Mouse (Mus musculus): ENCODE data around the gene Tmem266.

Tmem266 gene

GRCm38 (mm10) chr9:55324516-55324915, 2.2 kb upstream of the Tmem266 start:
- no peak for TF ChIP-seq GATA4 (IDR thresholded peaks at IDR 0.05; ENCODE audit: insufficient replicate concordance, low read length)

GRCm38 (mm10) chr9:55325061-55325460, 1.7 kb upstream of the Tmem266 start:
- no peak for TF ChIP-seq GATA4 (IDR thresholded peaks at IDR 0.05; ENCODE audit: insufficient replicate concordance, low read length)

- TF ChIP-seq GATA4 (IDR thresholded peaks at IDR 0.05; ENCODE audit: insufficient replicate concordance, low read length) = no peak
Measured at GRCm38 (mm10) chr9:55325564-55326514, 874 bp upstream of the Tmem266 start.

GRCm38 (mm10) chr9:55327234-55327615, 512 bp downstream of the Tmem266 start:
- no peak for TF ChIP-seq GATA4 (IDR thresholded peaks at IDR 0.05; ENCODE audit: insufficient replicate concordance, low read length)

- TF ChIP-seq GATA4 (IDR thresholded peaks at IDR 0.05; ENCODE audit: insufficient replicate concordance, low read length) = no peak
Measured at GRCm38 (mm10) chr9:55328151-55328918, 1.6 kb downstream of the Tmem266 start.

GRCm38 (mm10) chr9:55329401-55329800, 2.7 kb downstream of the Tmem266 start:
- no peak for TF ChIP-seq GATA4 (IDR thresholded peaks at IDR 0.05; ENCODE audit: insufficient replicate concordance, low read length)

GRCm38 (mm10) chr9:55332476-55332875, 5.8 kb downstream of the Tmem266 start:
- no peak for TF ChIP-seq GATA4 (IDR thresholded peaks at IDR 0.05; ENCODE audit: insufficient replicate concordance, low read length)

- peak; percentile 99 for TF ChIP-seq GATA4 (IDR thresholded peaks at IDR 0.05; ENCODE audit: insufficient replicate concordance, low read length)
Measured at GRCm38 (mm10) chr9:55332949-55333348, 6.2 kb downstream of the Tmem266 start.

- TF ChIP-seq GATA4 (IDR thresholded peaks at IDR 0.05; ENCODE audit: insufficient replicate concordance, low read length) = no peak
Measured at GRCm38 (mm10) chr9:55344165-55344564, 17.5 kb downstream of the Tmem266 start.

GRCm38 (mm10) chr9:55345332-55345731, 18.6 kb downstream of the Tmem266 start:
- TF ChIP-seq GATA4 (IDR thresholded peaks at IDR 0.05; ENCODE audit: insufficient replicate concordance, low read length) = no peak

GRCm38 (mm10) chr9:55348664-55349063, 22.0 kb downstream of the Tmem266 start:
- TF ChIP-seq GATA4 (IDR thresholded peaks at IDR 0.05; ENCODE audit: insufficient replicate concordance, low read length) = no peak

- TF ChIP-seq GATA4 (IDR thresholded peaks at IDR 0.05; ENCODE audit: insufficient replicate concordance, low read length) = no peak
Measured at GRCm38 (mm10) chr9:55354686-55355085, 28.0 kb downstream of the Tmem266 start.

- TF ChIP-seq GATA4 (IDR thresholded peaks at IDR 0.05; ENCODE audit: insufficient replicate concordance, low read length) = no peak
Measured at GRCm38 (mm10) chr9:55355270-55355834, 28.6 kb downstream of the Tmem266 start.

GRCm38 (mm10) chr9:55357164-55357563, 30.5 kb downstream of the Tmem266 start:
- no peak for TF ChIP-seq GATA4 (IDR thresholded peaks at IDR 0.05; ENCODE audit: insufficient replicate concordance, low read length)

- TF ChIP-seq GATA4 (IDR thresholded peaks at IDR 0.05; ENCODE audit: insufficient replicate concordance, low read length) = no peak
Measured at GRCm38 (mm10) chr9:55360372-55360771, 33.7 kb downstream of the Tmem266 start.

- no peak for TF ChIP-seq GATA4 (IDR thresholded peaks at IDR 0.05; ENCODE audit: insufficient replicate concordance, low read length)
Measured at GRCm38 (mm10) chr9:55360861-55361260, 34.1 kb downstream of the Tmem266 start.

Data from liver, adult (tissue).